ENCODE assay signal across 7 mouse cellular contexts in the genomic region with DNA sequence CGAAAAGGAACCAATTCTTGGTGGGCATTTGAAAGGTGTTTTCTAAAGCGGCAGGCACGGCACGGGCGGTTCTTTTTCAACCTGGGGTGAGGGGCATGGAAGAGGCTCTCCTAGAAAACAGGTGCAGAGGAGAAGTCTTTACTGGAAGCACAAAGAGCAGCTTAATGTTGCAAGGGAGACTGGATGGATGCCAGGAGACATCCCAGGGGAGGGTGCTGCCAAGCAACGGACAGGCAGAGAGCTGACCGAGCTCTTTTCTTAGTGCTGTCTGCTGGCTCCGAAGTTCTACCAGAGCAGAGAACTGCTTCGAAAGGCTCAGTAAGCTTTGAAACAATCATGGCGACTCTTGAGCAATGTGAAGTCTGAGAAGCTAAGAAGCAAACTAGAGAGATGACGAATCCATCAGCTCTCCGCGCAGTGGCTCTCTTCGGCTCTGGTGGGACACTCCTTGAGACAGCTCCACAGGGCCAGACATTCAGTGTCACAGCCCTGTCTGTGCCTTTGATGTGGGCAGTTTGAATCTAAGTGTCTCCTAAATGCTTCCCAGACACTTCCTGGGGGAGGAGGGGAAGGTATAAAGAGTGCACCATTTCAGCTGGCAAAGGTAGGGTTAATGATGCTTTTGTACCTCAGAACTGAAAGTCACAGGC. TPM values are rescaled to one million over a fixed set of nuclear protein-coding genes. Genes with fewer than 3 reads are reported as not detected.
DNase-seq lines count a peak whose midpoint lies in the region; ATAC-seq and TF ChIP-seq lines count a peak whose summit lies in the region.

No protein-coding gene starts in this region.

- no peak for DNase-seq in ES-E14 (ENCODE audit: low read depth, low spot score)
- DNase-seq in heart, postnatal 25 days (ENCODE audit: low spot score), result peak; percentile 75
- DNase-seq in left cerebral cortex, adult 9 months (ENCODE audit: low spot score in 2 of 2), result peak; percentile 47 to 74
- DNase-seq in liver, postnatal 0 days, result no peak

- no peak overlapping the region for H3K4me3 ChIP-seq in C2C12 (ENCODE audit: insufficient read depth, poor library complexity, severe bottlenecking)
- H3K4me3 ChIP-seq in ES-E14 (ENCODE audit: insufficient read depth in 1 of 2, low read depth in 1 of 2, low read length in 2 of 2, poor library complexity in 1 of 2, severe bottlenecking in 1 of 2), result peak overlapping the region in 1 of 2 experiments; percentile 39; a peak in 3 of 4 replicates
- H3K4me3 ChIP-seq in forebrain, embryonic 13.5 days, result peak overlapping the region; percentile 1; the same call in 1 of the 2 replicates
- peak overlapping the region; percentile 24 for H3K4me3 ChIP-seq in neural tube, embryonic 13.5 days
- H3K4me3 ChIP-seq in liver, postnatal 0 days (ENCODE audit: low read depth, low read length), result no peak overlapping the region

- H3K4me2 ChIP-seq in forebrain, embryonic 13.5 days, result peak overlapping the region; percentile 51
- peak overlapping the region; percentile 52 for H3K4me2 ChIP-seq in neural tube, embryonic 13.5 days
- no peak overlapping the region for H3K4me2 ChIP-seq in liver, postnatal 0 days (ENCODE audit: low read depth, low read length)

- H3K79me3 ChIP-seq in C2C12 (ENCODE audit: low read depth), result no peaks in the 10 kb centered on the region

- 26% methylated on average over 14 of the region's 14 CpGs for WGBS in forebrain, embryonic 13.5 days
- 33% methylated on average over 14 of the region's 14 CpGs for WGBS in neural tube, embryonic 13.5 days
- WGBS in liver, postnatal 0 days (ENCODE audit: insufficient replicate concordance), result 75% methylated on average over 14 of the region's 14 CpGs

- in situ Hi-C loops in ES-E14 (cut with MboI; ENCODE audit: low sequenced_read_pairs in 2 of 2, unreplicated experiment in 2 of 2), result no loop called here

- H3K9ac ChIP-seq in ES-E14 (ENCODE audit: insufficient read depth, low read depth, low read length, poor library complexity, severe bottlenecking), result peak overlapping the region; percentile 9; the same call in 1 of the 2 replicates
- H3K9ac ChIP-seq in forebrain, embryonic 13.5 days, result peak overlapping the region; percentile 56
- H3K9ac ChIP-seq in neural tube, embryonic 13.5 days, result peak overlapping the region; percentile 64
- H3K9ac ChIP-seq in liver, postnatal 0 days (replicated peaks), result no peak overlapping the region

- no peak overlapping the region for H3K27ac ChIP-seq in ES-E14 (ENCODE audit: insufficient read depth, low read depth, low read length, poor library complexity, severe bottlenecking)
- peak overlapping the region; percentile 87 for H3K27ac ChIP-seq in forebrain, embryonic 13.5 days
- H3K27ac ChIP-seq in neural tube, embryonic 13.5 days (replicated peaks), result peak overlapping the region; percentile 93
- no peak overlapping the region for H3K27ac ChIP-seq in liver, postnatal 0 days (ENCODE audit: low read depth)

- no peak for TF ChIP-seq EP300 in liver, postnatal 0 days (IDR thresholded peaks at IDR 0.05; ENCODE audit: low read depth)

- intact Hi-C loops in heart, postnatal 25 days (cut with DNase I), result no loop called here

- H3K79me2 ChIP-seq in C2C12 (ENCODE audit: control insufficient read depth, insufficient read depth), result no peaks in the 10 kb centered on the region

- H3K4me1 ChIP-seq in ES-E14 (ENCODE audit: control insufficient read depth in 2 of 2, insufficient read depth in 2 of 2, low read length in 2 of 2, poor library complexity in 1 of 2), result peaks cover 11 to 43% of the 10 kb centered on the region in 2 experiments
- H3K4me1 ChIP-seq in forebrain, embryonic 13.5 days, result peaks cover 45% of the 10 kb centered on the region
- H3K4me1 ChIP-seq in neural tube, embryonic 13.5 days (replicated peaks), result peaks cover 64% of the 10 kb centered on the region
- no peaks in the 10 kb centered on the region for H3K4me1 ChIP-seq in liver, postnatal 0 days (ENCODE audit: insufficient read depth)

- H3K36me3 ChIP-seq in C2C12 (ENCODE audit: control insufficient read depth, insufficient read depth) (no peaks in the 10 kb centered on the region), ES-E14 (ENCODE audit: control insufficient read depth, insufficient read depth, low read length, poor library complexity, severe bottlenecking) (no peaks in the 10 kb centered on the region)
- H3K36me3 ChIP-seq in forebrain, embryonic 13.5 days (ENCODE audit: poor library complexity, severe bottlenecking), result no peaks in the 10 kb centered on the region
- no peaks in the 10 kb centered on the region for H3K36me3 ChIP-seq in neural tube, embryonic 13.5 days
- no peaks in the 10 kb centered on the region for H3K36me3 ChIP-seq in liver, postnatal 0 days (replicated peaks; ENCODE audit: insufficient read depth, low read length)

- no peaks in the 10 kb centered on the region for H3K9me3 ChIP-seq in ES-E14 (ENCODE audit: control insufficient read depth, insufficient read depth, low read depth, low read length)
- no peaks in the 10 kb centered on the region for H3K9me3 ChIP-seq in forebrain, embryonic 13.5 days (replicated peaks)
- H3K9me3 ChIP-seq in neural tube, embryonic 13.5 days, result no peaks in the 10 kb centered on the region
- no peaks in the 10 kb centered on the region for H3K9me3 ChIP-seq in liver, postnatal 0 days (ENCODE audit: low read length)

- H3K27me3 ChIP-seq in C2C12 (ENCODE audit: control insufficient read depth, insufficient read depth, insufficient read length), result no peaks in the 10 kb centered on the region
- no peaks in the 10 kb centered on the region for H3K27me3 ChIP-seq in forebrain, embryonic 13.5 days
- H3K27me3 ChIP-seq in neural tube, embryonic 13.5 days, result no peaks in the 10 kb centered on the region
- no peaks in the 10 kb centered on the region for H3K27me3 ChIP-seq in liver, postnatal 0 days (ENCODE audit: insufficient read depth, low read length)

- no peak overlapping the region for H3ac ChIP-seq in C2C12 (ENCODE audit: control insufficient read depth, insufficient read length, low read depth)

- TF ChIP-seq CTCF in C2C12 (IDR thresholded peaks at IDR 0.05; ENCODE audit: control insufficient read depth, insufficient read depth, insufficient read length), result no peak
- no peak for TF ChIP-seq CTCF in liver, postnatal 0 days (IDR thresholded peaks at IDR 0.05; ENCODE audit: low read depth)

- ATAC-seq in forebrain, embryonic 13.5 days, result peak; percentile 73; the same call in 1 of the 2 replicates
- peak; percentile 74 for ATAC-seq in neural tube, embryonic 13.5 days (ENCODE audit: low read depth)
- ATAC-seq in liver, postnatal 0 days, result no peak

TF ChIP-seq in C2C12, 6 proteins besides CTCF, POLR2A, EP300 and RAD21:
- TF ChIP-seq MYOD1 (IDR thresholded peaks at IDR 0.05; ENCODE audit: control insufficient read depth, insufficient read length, low read depth) (peak; percentile 41), CEBPB (IDR thresholded peaks at IDR 0.05; ENCODE audit: low read depth) (peak; percentile 30), FOSL1 (IDR thresholded peaks at IDR 0.05; ENCODE audit: insufficient read depth, low read length, poor library complexity, severe bottlenecking) (no peak)

TF ChIP-seq in ES-E14, 5 proteins besides CTCF, POLR2A, EP300 and RAD21:
- no peak for TF ChIP-seq HCFC1 (IDR thresholded peaks at IDR 0.05; ENCODE audit: borderline replicate concordance, insufficient read depth, low read length)
- TF ChIP-seq ZC3H11A (IDR thresholded peaks at IDR 0.05; ENCODE audit: borderline replicate concordance, low read depth, low read length), result no peak
- TF ChIP-seq MAFK (IDR thresholded peaks at IDR 0.05; ENCODE audit: insufficient read depth, low read depth, low read length), result no peak
- no peak for TF ChIP-seq ZNF384 (IDR thresholded peaks at IDR 0.05; ENCODE audit: low read depth, low read length)

RNA-seq across cellular contexts. Expression of a gene that starts 24.4 kb away (rescaled TPM):
- 2,758 TPM for polyA plus RNA-seq in C2C12 (2012; fragmentation: generic; extraction: Trizol)
- total RNA-seq in ES-E14 (2012; rRNA removed), result 595 and 862 TPM in 2 replicates
- polyA plus RNA-seq in forebrain, embryonic 13.5 days (2015; fragmentation: Nextera tagmentation; extraction: Ambion mirVana), result 10,586 and 11,102 TPM in 2 replicates
- 100 to 1,000 TPM in 1 of 2 experiments, 10 to 100 TPM in 1; 99.4 to 105 TPM for total RNA-seq in heart, postnatal 25 days (2021)
- polyA plus RNA-seq in neural tube, embryonic 13.5 days (2015; fragmentation: Nextera tagmentation; extraction: Ambion mirVana), result 13,124 and 14,228 TPM in 2 replicates
- 28.1 and 28.7 TPM in 2 replicates for polyA plus RNA-seq in liver, postnatal 0 days (2015; fragmentation: Nextera tagmentation; extraction: Ambion mirVana)

RNA-seq across cellular contexts. Expression of a gene that starts 24.5 kb away (rescaled TPM):
- 0.22 TPM for polyA plus RNA-seq in C2C12 (2012; fragmentation: generic; extraction: Trizol)
- not detected in 2 replicates for total RNA-seq in ES-E14 (2012; rRNA removed)
- not detected in 2 replicates for polyA plus RNA-seq in forebrain, embryonic 13.5 days (2015; fragmentation: Nextera tagmentation; extraction: Ambion mirVana)
- total RNA-seq in heart, postnatal 25 days (2021), result not detected
- polyA plus RNA-seq in neural tube, embryonic 13.5 days (2015; fragmentation: Nextera tagmentation; extraction: Ambion mirVana), result not detected in 2 replicates
- polyA plus RNA-seq in liver, postnatal 0 days (2015; fragmentation: Nextera tagmentation; extraction: Ambion mirVana), result not detected in 2 replicates

RNA-seq across cellular contexts. Expression of a gene that starts 43.5 kb away (rescaled TPM):
- 3,512 TPM for polyA plus RNA-seq in C2C12 (2012; fragmentation: generic; extraction: Trizol)
- total RNA-seq in ES-E14 (2012; rRNA removed), result 1,092 and 1,539 TPM in 2 replicates
- 1,607 and 1,715 TPM in 2 replicates for polyA plus RNA-seq in forebrain, embryonic 13.5 days (2015; fragmentation: Nextera tagmentation; extraction: Ambion mirVana)
- 100 to 1,000 TPM; 163 to 175 TPM for total RNA-seq in heart, postnatal 25 days (2021)
- 1,062 and 1,121 TPM in 2 replicates for polyA plus RNA-seq in neural tube, embryonic 13.5 days (2015; fragmentation: Nextera tagmentation; extraction: Ambion mirVana)
- polyA plus RNA-seq in liver, postnatal 0 days (2015; fragmentation: Nextera tagmentation; extraction: Ambion mirVana), result 389 and 423 TPM in 2 replicates

RNA-seq across cellular contexts. Expression of a gene that starts 51.8 kb away (rescaled TPM):
- 976 TPM for polyA plus RNA-seq in C2C12 (2012; fragmentation: generic; extraction: Trizol)
- 335 and 424 TPM in 2 replicates for total RNA-seq in ES-E14 (2012; rRNA removed)
- 97.6 and 102 TPM in 2 replicates for polyA plus RNA-seq in forebrain, embryonic 13.5 days (2015; fragmentation: Nextera tagmentation; extraction: Ambion mirVana)
- total RNA-seq in heart, postnatal 25 days (2021), result 10 to 100 TPM; 33.5 to 33.7 TPM
- polyA plus RNA-seq in neural tube, embryonic 13.5 days (2015; fragmentation: Nextera tagmentation; extraction: Ambion mirVana), result 25.6 and 29.7 TPM in 2 replicates
- 149 and 152 TPM in 2 replicates for polyA plus RNA-seq in liver, postnatal 0 days (2015; fragmentation: Nextera tagmentation; extraction: Ambion mirVana)

RNA-seq across cellular contexts. Expression of a gene that starts 59.9 kb away (rescaled TPM):
- polyA plus RNA-seq in C2C12 (2012; fragmentation: generic; extraction: Trizol), result 18.0 TPM
- total RNA-seq in ES-E14 (2012; rRNA removed), result 55.1 and 73.3 TPM in 2 replicates
- 39.8 and 47.1 TPM in 2 replicates for polyA plus RNA-seq in forebrain, embryonic 13.5 days (2015; fragmentation: Nextera tagmentation; extraction: Ambion mirVana)
- total RNA-seq in heart, postnatal 25 days (2021), result 10 to 100 TPM; 11.5 to 13.4 TPM
- polyA plus RNA-seq in neural tube, embryonic 13.5 days (2015; fragmentation: Nextera tagmentation; extraction: Ambion mirVana), result 34.9 and 39.0 TPM in 2 replicates
- polyA plus RNA-seq in liver, postnatal 0 days (2015; fragmentation: Nextera tagmentation; extraction: Ambion mirVana), result 4.9 and 5.1 TPM in 2 replicates

Comparison
In these comparisons a context has a peak if more than half of its experiments do, and no peak if none do; other contexts are left out.
1. H3K4me3 ChIP-seq: peak in forebrain, embryonic 13.5 days (single experiment) and neural tube, embryonic 13.5 days (single experiment); none in C2C12 (single experiment) and liver, postnatal 0 days (single experiment).
2. DNase-seq: peak in heart, postnatal 25 days (single experiment) and left cerebral cortex, adult 9 months (2 of 2); none in ES-E14 (single experiment) and liver, postnatal 0 days (single experiment).
3. H3K27ac ChIP-seq: peak in forebrain, embryonic 13.5 days (single experiment) and neural tube, embryonic 13.5 days (single experiment); none in ES-E14 (single experiment) and liver, postnatal 0 days (single experiment).
4. RNA of a gene that starts 24.4 kb away (polyA plus RNA-seq): 13,124 to 14,228 TPM in neural tube, embryonic 13.5 days, 10,586 to 11,102 TPM in forebrain, embryonic 13.5 days and 2,758 TPM in C2C12 (single experiment); 28.1 to 28.7 TPM in liver, postnatal 0 days; every median in the first group is over 10 times any median in the second.